Mouse (Mus musculus) kidney, postnatal 0 days (tissue): ENCODE data around the gene E130208F15Rik. TPM values are rescaled to one million over a fixed set of nuclear protein-coding genes. Genes with fewer than 3 reads are reported as not detected.

Experiments
- ATAC-seq: fragments of 200-750 bp; cut with Nextera tagmentation; replicated peaks from 2 replicates; pipeline ENCODE4 v1.8.0; 2017; ENCODE audit warnings: low read depth, moderate number of reproducible peaks, moderate TSS enrichment, moderate library complexity; ENCODE audit not compliant: low FRiP score
- DNase-seq: peaks from one replicate; pipeline ENCODE4 v3.0.0-alpha.2; 2016; ENCODE audit warnings: low spot score
- H3K27ac ChIP-seq: fragments of 300-500 bp; sonication (generic); 2 replicates; pipeline ENCODE4 v1.5.1; 2014; ENCODE audit warnings: mild to moderate bottlenecking
- H3K27me3 ChIP-seq: fragments of 300-500 bp; sonication (generic); 2 replicates; pipeline ENCODE4 v1.6.1; 2014; ENCODE audit warnings: low read length, mixed read lengths; ENCODE audit not compliant: insufficient read depth
- H3K36me3 ChIP-seq: fragments of 300-500 bp; sonication (generic); 2 replicates; pipeline ENCODE4 v1.6.1; 2014; ENCODE audit warnings: low read length, mixed read lengths; ENCODE audit not compliant: insufficient read depth
- H3K4me1 ChIP-seq: fragments of 300-500 bp; sonication (generic); replicated peaks from 2 replicates; pipeline ENCODE4 v1.6.1; 2014; ENCODE audit warnings: antibody characterized with exemption, low read length, mixed read lengths; ENCODE audit not compliant: insufficient read depth
- H3K4me2 ChIP-seq: fragments of 300-500 bp; sonication (generic); 2 replicates; pipeline ENCODE4 v1.6.1; 2014; ENCODE audit warnings: mild to moderate bottlenecking, low read length, moderate library complexity, mixed read lengths
- H3K4me3 ChIP-seq: fragments of 300-500 bp; sonication (generic); replicated peaks from 2 replicates; pipeline ENCODE4 v1.5.1; 2014; ENCODE audit warnings: low read depth, low read length
- H3K9ac ChIP-seq: fragments of 300-500 bp; sonication (generic); 2 replicates; pipeline ENCODE4 v1.6.1; 2014; ENCODE audit warnings: low read depth, low read length
- H3K9me3 ChIP-seq: fragments of 300-500 bp; sonication (generic); replicated peaks from 2 replicates; pipeline ENCODE4 v1.6.1; 2016; ENCODE audit warnings: low read length, inconsistent platforms, mixed read lengths
- CTCF ChIP-seq: IDR thresholded peaks from 2 replicates; pipeline ENCODE4 v1.5.1; 2016; ENCODE audit warnings: antibody characterized with exemption, low read depth, mild to moderate bottlenecking, moderate library complexity
- WGBS: fragments of 180-500 bp; shearing (Covaris S2); extraction: QIAGEN DNeasy Blood & Tissue Kit; methylation state at CpG from one replicate; pipeline ENCODE4 v1.1.7; 2014; 5-methylcytosine and 5-hydroxymethylcytosine counted together
- polyA plus RNA-seq: library from polyadenylated mRNA; unstranded; fragments of >200 nt; fragmentation: Nextera tagmentation; extraction: Ambion mirVana; gene quantifications from 2 replicates; pipeline ENCODE4 v1.2.1, GENCODE M21; 2015

The E130208F15Rik gene
- polyA plus RNA-seq, 1 experiment from 2014 or later: not detected

- H3K27ac ChIP-seq: no peak overlapping the region
- DNase-seq: peak; percentile 97
- WGBS: 9% methylated on average over 13 of the region's 13 CpGs
- H3K4me2 ChIP-seq: no peak overlapping the region
- no peaks in the 10 kb centered on the region for H3K36me3 ChIP-seq
- H3K9me3 ChIP-seq: no peaks in the 10 kb centered on the region
- TF ChIP-seq CTCF: peak; percentile 96
- no peak overlapping the region for H3K9ac ChIP-seq
- H3K4me3 ChIP-seq: no peak overlapping the region
- 0 out of 2 replicates have a peak, but pooled peaks cover 5% of the 10 kb centered on the region for H3K4me1 ChIP-seq
- ATAC-seq: peak; percentile 76
- no peaks in the 10 kb centered on the region; the same call in 1 of the 2 replicates for H3K27me3 ChIP-seq
These were observed 10.3 kb downstream of the E130208F15Rik start for GRCm38 (mm10) chr7:30331887-30332286.

- WGBS: 65% methylated on average over 18 of the region's 18 CpGs
- DNase-seq: no peak
These were observed 11.2 kb downstream of the E130208F15Rik start for GRCm38 (mm10) chr7:30332622-30333259.

GRCm38 (mm10) chr7:30333436-30333835 is 11.9 kb downstream of the E130208F15Rik start:
- no peaks in the 10 kb centered on the region; the same call in 1 of the 2 replicates for H3K27me3 ChIP-seq
- no peak overlapping the region for H3K4me2 ChIP-seq
- TF ChIP-seq CTCF: no peak
- no peak overlapping the region for H3K9ac ChIP-seq
- ATAC-seq: no peak
- DNase-seq: peak; percentile 29
- no peaks in the 10 kb centered on the region for H3K36me3 ChIP-seq
- WGBS: 25% methylated on average over 4 of the region's 4 CpGs
- H3K27ac ChIP-seq: no peak overlapping the region
- no peak overlapping the region for H3K4me3 ChIP-seq
- H3K4me1 ChIP-seq: no peaks in the 10 kb centered on the region
- no peaks in the 10 kb centered on the region for H3K9me3 ChIP-seq

More at GRCm38 (mm10) chr7:30332622-30333259, 11.2 kb downstream of the E130208F15Rik start:
- no peak overlapping the region for H3K9ac ChIP-seq
- no peak overlapping the region for H3K27ac ChIP-seq
- no peak overlapping the region for H3K4me3 ChIP-seq
- no peaks in the 10 kb centered on the region; the same call in 1 of the 2 replicates for H3K27me3 ChIP-seq
- ATAC-seq: no peak
- no peaks in the 10 kb centered on the region for H3K4me1 ChIP-seq
- H3K4me2 ChIP-seq: no peak overlapping the region
- no peaks in the 10 kb centered on the region for H3K36me3 ChIP-seq
- TF ChIP-seq CTCF: no peak
- H3K9me3 ChIP-seq: no peaks in the 10 kb centered on the region

- no peak overlapping the region for H3K4me3 ChIP-seq
- no peak for TF ChIP-seq CTCF
- ATAC-seq: no peak
These were observed 13.0 kb downstream of the E130208F15Rik start for GRCm38 (mm10) chr7:30334563-30334962.

GRCm38 (mm10) chr7:30335688-30336087 is 14.1 kb downstream of the E130208F15Rik start:
- no peaks in the 10 kb centered on the region; the same call in 1 of the 2 replicates for H3K27me3 ChIP-seq
- H3K27ac ChIP-seq: no peak overlapping the region
- H3K4me2 ChIP-seq: no peak overlapping the region
- no peak for DNase-seq
- no peaks in the 10 kb centered on the region for H3K36me3 ChIP-seq
- no peak overlapping the region for H3K4me3 ChIP-seq
- ATAC-seq: no peak
- no peaks in the 10 kb centered on the region for H3K9me3 ChIP-seq
- H3K4me1 ChIP-seq: no peaks in the 10 kb centered on the region
- TF ChIP-seq CTCF: no peak
- no peak overlapping the region for H3K9ac ChIP-seq
- WGBS: 46% methylated on average over 6 of the region's 6 CpGs

More at GRCm38 (mm10) chr7:30334563-30334962, 13.0 kb downstream of the E130208F15Rik start:
- Histone ChIP-seq H3K27ac (no peak overlapping the region), H3K4me2 (no peak overlapping the region), H3K27me3 (no peaks in the 10 kb centered on the region; the same call in 1 of the 2 replicates), H3K9me3 (no peaks in the 10 kb centered on the region), H3K36me3 (no peaks in the 10 kb centered on the region), H3K4me1 (no peaks in the 10 kb centered on the region), H3K9ac (no peak overlapping the region)
- no peak for DNase-seq
- 66% methylated on average over 5 of the region's 5 CpGs for WGBS

- peak; percentile 93 for TF ChIP-seq CTCF
- H3K4me3 ChIP-seq: no peak overlapping the region
- H3K9ac ChIP-seq: no peak overlapping the region
- WGBS: 6% methylated on average over 9 of the region's 9 CpGs
- no peaks in the 10 kb centered on the region for H3K9me3 ChIP-seq
- no peaks in the 10 kb centered on the region for H3K4me1 ChIP-seq
- no peak overlapping the region for H3K27ac ChIP-seq
- H3K4me2 ChIP-seq: no peak overlapping the region
- DNase-seq (peak; percentile 91), ATAC-seq (peak; percentile 44; the same call in 1 of the 2 replicates)
- no peaks in the 10 kb centered on the region; the same call in 1 of the 2 replicates for H3K27me3 ChIP-seq
- no peaks in the 10 kb centered on the region for H3K36me3 ChIP-seq
These were observed 14.8 kb downstream of the E130208F15Rik start for GRCm38 (mm10) chr7:30336384-30336783.
